Mouse (Mus musculus): ENCODE data around the gene E2f8. TPM values are rescaled to one million over a fixed set of nuclear protein-coding genes. Genes with fewer than 3 reads are reported as not detected.

Gene E2f8
- polyA plus RNA-seq, 1 experiment from 2014 or later, result 14.5 TPM

DNA sequence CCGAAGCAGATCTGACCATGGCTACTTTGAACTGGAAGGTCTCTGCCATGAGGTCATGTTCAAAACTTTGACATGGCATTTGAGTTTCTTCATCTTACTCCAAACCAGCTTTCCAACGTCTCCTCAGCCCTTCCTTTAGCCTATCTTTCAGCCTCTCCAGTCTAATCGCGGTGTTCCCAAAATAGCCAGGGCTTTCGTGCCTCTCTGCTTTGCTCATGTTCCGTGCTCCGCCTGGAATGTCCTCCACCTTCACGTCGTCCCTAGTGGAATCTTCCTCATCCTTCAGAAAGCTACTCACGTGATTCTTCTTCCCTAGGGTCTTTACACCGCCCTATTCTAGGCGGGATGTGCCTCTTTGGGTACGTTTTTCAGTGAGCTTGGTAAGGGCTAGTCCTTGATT, 27.9 kb downstream of the E2f8 start:
- no peaks in the 10 kb centered on the region for H3K27me3 ChIP-seq (ENCODE audit: control insufficient read depth, insufficient read depth, low read length)
- 85% methylated on average over 13 of the region's 13 CpGs for WGBS

DNA sequence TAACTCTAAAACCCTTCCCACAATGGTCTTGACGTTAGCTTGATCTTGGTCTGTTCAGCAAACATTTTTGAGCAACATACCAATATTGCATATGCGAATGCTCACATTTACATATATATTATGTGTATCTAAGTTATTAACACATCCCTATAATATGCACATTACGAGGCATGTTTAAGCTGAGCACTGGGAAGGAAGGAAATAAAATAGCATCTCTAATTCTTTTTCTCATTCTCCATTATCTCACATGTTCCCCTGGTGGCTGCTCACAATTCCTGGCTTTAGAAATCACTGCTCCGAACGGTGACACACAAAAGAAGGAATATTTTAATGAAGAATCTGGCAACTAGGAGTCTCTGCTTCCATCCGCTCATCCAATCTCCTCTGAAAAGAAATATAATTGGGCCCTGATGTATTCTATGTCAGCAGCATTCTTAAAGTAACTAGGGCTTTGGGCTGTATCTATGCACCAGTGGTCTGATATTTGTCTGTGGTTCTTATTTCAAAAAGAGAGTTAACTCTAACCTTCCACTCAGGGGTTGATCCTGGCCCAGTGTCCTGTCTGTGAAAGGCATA, 29.8 kb downstream of the E2f8 start:
- Histone ChIP-seq H3K4me1 (ENCODE audit: control insufficient read depth, insufficient read depth, low read length) (0 out of 2 replicates have a peak, but pooled peaks cover 2% of the 10 kb centered on the region), H3K4me3 (ENCODE audit: low read depth, low read length) (no peak overlapping the region), H3K27me3 (ENCODE audit: control insufficient read depth, insufficient read depth, low read length) (no peaks in the 10 kb centered on the region), H3K9ac (ENCODE audit: low read length) (no peak overlapping the region), H3K27ac (ENCODE audit: low read depth, low read length) (no peak overlapping the region), H3K9me3 (ENCODE audit: control insufficient read depth, low read length) (no peaks in the 10 kb centered on the region), H3K36me3 (ENCODE audit: control insufficient read depth, insufficient read depth, low read length) (no peaks in the 10 kb centered on the region), H3K4me2 (no peak overlapping the region)
- WGBS, result 61% methylated on average over 6 of the region's 6 CpGs
- no peak for DNase-seq (ENCODE audit: low spot score, missing footprints)
- no peak for ATAC-seq (ENCODE audit: low FRiP score)

More for the DNA sequence above, 27.9 kb downstream of the E2f8 start:
- Histone ChIP-seq H3K4me3 (ENCODE audit: low read depth, low read length) (no peak overlapping the region), H3K4me2 (no peak overlapping the region), H3K36me3 (ENCODE audit: control insufficient read depth, insufficient read depth, low read length) (no peaks in the 10 kb centered on the region), H3K27ac (ENCODE audit: low read depth, low read length) (no peak overlapping the region), H3K9ac (ENCODE audit: low read length) (no peak overlapping the region), H3K9me3 (ENCODE audit: control insufficient read depth, low read length) (no peaks in the 10 kb centered on the region), H3K4me1 (ENCODE audit: control insufficient read depth, insufficient read depth, low read length) (no peaks in the 10 kb centered on the region)
- ATAC-seq (ENCODE audit: low FRiP score) (no peak), DNase-seq (ENCODE audit: low spot score, missing footprints) (no peak)

DNA sequence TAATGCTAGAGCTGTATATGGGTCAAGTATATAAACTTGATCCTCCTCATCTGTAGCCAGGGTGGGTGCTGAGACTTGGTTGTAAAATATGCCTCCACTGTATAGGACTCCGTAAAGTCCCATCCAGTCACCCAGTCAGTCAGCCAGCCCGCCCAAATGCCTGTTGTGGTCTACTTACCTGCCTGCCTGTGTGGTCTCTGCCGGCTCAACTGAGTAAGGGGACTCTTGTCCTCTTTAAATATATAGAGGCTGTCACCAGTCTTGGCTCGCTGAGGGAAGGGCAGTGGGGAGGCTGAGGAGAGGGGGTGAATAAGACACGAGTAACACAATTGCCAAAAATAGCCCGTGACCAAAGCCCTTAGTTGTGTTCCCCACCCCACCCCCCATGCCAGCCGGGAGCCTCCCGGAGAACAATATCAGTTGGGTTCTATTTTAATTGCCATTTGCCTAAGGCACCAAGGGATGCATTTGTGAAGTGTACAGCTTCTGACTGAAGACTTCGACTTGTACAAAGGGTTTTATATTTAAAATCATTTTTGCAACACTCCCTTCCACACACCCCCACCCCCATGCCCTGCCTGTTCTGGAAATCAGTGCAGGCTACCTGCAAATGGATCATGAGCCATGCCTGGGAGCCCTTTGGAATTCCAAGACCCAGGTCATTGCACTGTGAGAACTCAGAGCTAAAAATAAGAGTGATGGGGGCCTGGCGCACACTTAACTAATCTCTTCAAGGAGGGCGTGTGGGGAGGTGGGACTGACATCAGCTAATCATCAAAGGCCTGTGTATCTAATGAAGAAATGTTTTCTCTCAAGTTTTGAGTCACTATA, 33.4 kb downstream of the E2f8 start, which contains the start of gene Csrp3:
Gene Csrp3, minus strand, starts transcription at position 214 of the 831 bp plus-strand sequence.
- no peak within 1 kb of the TSS for H3K9ac ChIP-seq (ENCODE audit: low read length)
- no peaks in the 10 kb centered on the region for H3K36me3 ChIP-seq (ENCODE audit: control insufficient read depth, insufficient read depth, low read length)
- DNase-seq (ENCODE audit: low spot score, missing footprints), result no peak
- no peak within 1 kb of the TSS for H3K4me2 ChIP-seq
- 59% methylated on average over 11 of the region's 11 CpGs for WGBS
- H3K27me3 ChIP-seq (ENCODE audit: control insufficient read depth, insufficient read depth, low read length), result no peaks in the 10 kb centered on the region; the same call in 1 of the 2 replicates
- H3K4me3 ChIP-seq (ENCODE audit: low read depth, low read length), result no peak within 1 kb of the TSS
- H3K9me3 ChIP-seq (ENCODE audit: control insufficient read depth, low read length), result no peaks in the 10 kb centered on the region
- no peak for ATAC-seq (ENCODE audit: low FRiP score)
- H3K27ac ChIP-seq (ENCODE audit: low read depth, low read length), result no peak within 1 kb of the TSS
- 0 out of 2 replicates have a peak, but pooled peaks cover 2% of the 10 kb centered on the region for H3K4me1 ChIP-seq (ENCODE audit: control insufficient read depth, insufficient read depth, low read length)

DNA sequence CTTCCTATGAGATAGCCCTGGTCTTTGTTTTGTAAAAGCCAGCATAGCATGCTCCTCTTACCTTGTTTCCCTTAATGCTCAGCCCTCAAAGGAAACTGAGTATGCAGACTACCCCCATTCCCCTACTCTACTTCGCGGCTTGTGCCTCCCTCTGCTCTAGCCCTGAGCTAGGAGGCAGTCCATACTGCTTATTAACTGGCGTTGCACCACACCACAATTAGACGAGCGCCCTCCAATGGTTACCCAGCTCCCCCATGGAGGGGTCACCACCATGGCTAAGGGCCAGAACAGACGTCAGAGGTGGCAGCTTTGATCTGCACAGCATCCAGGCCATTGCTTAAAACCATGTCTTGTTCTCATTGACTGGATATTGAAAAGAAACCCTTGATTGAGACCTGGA, 34.6 kb downstream of the E2f8 start:
- Histone ChIP-seq H3K9ac (ENCODE audit: low read length) (no peak overlapping the region), H3K27me3 (ENCODE audit: control insufficient read depth, insufficient read depth, low read length) (no peaks in the 10 kb centered on the region; the same call in 1 of the 2 replicates), H3K36me3 (ENCODE audit: control insufficient read depth, insufficient read depth, low read length) (no peaks in the 10 kb centered on the region), H3K4me2 (no peak overlapping the region), H3K27ac (ENCODE audit: low read depth, low read length) (no peak overlapping the region), H3K9me3 (ENCODE audit: control insufficient read depth, low read length) (no peaks in the 10 kb centered on the region), H3K4me1 (ENCODE audit: control insufficient read depth, insufficient read depth, low read length) (0 out of 2 replicates have a peak, but pooled peaks cover 2% of the 10 kb centered on the region), H3K4me3 (ENCODE audit: low read depth, low read length) (no peak overlapping the region)
- WGBS, result 61% methylated on average over 6 of the region's 6 CpGs
- ATAC-seq (ENCODE audit: low FRiP score) (no peak), DNase-seq (ENCODE audit: low spot score, missing footprints) (no peak)

DNA sequence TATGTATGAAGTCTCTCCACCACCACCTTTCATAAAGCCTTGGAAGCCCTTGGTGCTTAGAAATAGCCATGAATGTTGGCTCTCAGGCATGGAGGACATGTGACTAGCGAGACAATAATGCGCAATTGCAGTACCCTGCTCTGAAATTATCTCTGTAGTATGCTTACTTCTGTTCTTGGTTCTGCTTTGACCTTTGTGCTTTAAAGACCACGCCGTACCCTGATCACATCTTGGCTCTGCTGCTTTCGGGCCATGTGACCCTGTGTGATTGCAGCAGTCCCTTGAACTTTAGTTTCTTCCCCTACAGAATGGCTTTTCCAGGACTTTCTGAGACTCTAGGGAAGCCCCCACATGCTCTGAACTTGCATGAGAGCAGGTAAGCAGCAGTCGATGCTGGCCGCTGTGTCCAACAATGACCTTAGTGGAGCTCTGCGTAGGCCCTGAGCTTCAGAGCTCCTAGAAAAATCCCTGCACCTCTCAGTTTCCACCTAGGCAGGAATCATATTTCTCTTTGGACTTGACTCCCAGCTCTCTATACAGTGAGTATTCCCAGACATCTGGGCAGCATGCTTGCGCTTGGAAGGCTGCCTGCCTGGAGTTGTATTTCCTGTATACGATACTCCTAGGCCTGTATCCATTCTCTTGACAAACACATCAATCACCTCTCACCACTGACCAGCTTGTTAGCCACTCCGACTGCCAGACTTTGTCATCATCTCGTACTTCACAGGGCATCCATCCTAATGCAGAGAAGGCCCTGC, 36.0 kb downstream of the E2f8 start:
- Histone ChIP-seq H3K4me1 (ENCODE audit: control insufficient read depth, insufficient read depth, low read length) (0 out of 2 replicates have a peak, but pooled peaks cover 2% of the 10 kb centered on the region), H3K9ac (ENCODE audit: low read length) (no peak overlapping the region), H3K4me2 (no peak overlapping the region), H3K9me3 (ENCODE audit: control insufficient read depth, low read length) (no peaks in the 10 kb centered on the region), H3K36me3 (ENCODE audit: control insufficient read depth, insufficient read depth, low read length) (no peaks in the 10 kb centered on the region), H3K27me3 (ENCODE audit: control insufficient read depth, insufficient read depth, low read length) (peaks cover 1% of the 10 kb centered on the region; the same call in 1 of the 2 replicates), H3K4me3 (ENCODE audit: low read depth, low read length) (no peak overlapping the region), H3K27ac (ENCODE audit: low read depth, low read length) (no peak overlapping the region)
- no peak for DNase-seq (ENCODE audit: low spot score, missing footprints)
- 93% methylated on average over 12 of the region's 12 CpGs for WGBS
- no peak for ATAC-seq (ENCODE audit: low FRiP score)

DNA sequence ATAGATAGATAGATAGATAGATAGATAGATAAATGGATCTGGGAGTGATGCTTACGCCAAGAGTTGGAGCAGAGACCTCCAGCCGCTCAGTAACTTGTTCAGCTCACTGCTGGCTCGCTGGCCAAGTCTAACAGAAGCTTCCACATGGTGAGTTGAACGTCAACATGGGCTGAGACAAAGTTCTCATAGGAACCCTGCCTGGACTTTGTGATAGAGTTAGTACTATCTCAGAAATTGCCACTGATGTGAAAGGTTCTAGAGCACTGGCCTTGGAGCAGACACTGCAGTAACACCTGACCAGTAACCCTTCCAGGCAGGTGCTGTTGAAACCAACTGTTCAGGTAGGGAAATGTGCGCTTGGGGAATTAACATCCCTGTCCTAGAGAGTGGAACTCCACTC, 37.9 kb downstream of the E2f8 start:
- Histone ChIP-seq H3K4me3 (ENCODE audit: low read depth, low read length) (no peak overlapping the region), H3K27ac (ENCODE audit: low read depth, low read length) (no peak overlapping the region), H3K4me2 (no peak overlapping the region), H3K9ac (ENCODE audit: low read length) (no peak overlapping the region), H3K4me1 (ENCODE audit: control insufficient read depth, insufficient read depth, low read length) (0 out of 2 replicates have a peak, but pooled peaks cover 2% of the 10 kb centered on the region), H3K27me3 (ENCODE audit: control insufficient read depth, insufficient read depth, low read length) (peaks cover 17% of the 10 kb centered on the region), H3K9me3 (ENCODE audit: control insufficient read depth, low read length) (no peaks in the 10 kb centered on the region), H3K36me3 (ENCODE audit: control insufficient read depth, insufficient read depth, low read length) (no peaks in the 10 kb centered on the region)
- 87% methylated on average over 5 of the region's 5 CpGs for WGBS
- ATAC-seq (ENCODE audit: low FRiP score) (no peak), DNase-seq (ENCODE audit: low spot score, missing footprints) (no peak)

DNA sequence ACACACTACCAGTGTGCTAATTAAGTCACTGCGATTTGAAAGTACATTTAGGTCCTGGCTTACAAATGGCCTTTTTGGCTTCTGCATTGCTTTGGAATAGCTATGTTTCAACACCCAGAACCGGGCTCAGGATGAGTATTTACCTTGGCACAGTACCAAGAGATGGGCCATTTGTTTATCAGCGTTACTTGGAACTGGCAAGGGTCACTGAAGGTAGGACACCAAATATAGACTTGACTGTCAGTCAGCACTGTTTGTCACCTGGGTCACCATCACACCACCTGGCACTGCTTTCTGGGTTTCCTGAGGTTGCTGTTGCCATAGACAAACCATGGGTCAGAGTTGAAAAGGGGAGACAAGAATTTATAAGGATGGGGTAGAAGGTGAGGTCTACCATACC, 39.0 kb downstream of the E2f8 start:
- Histone ChIP-seq H3K9me3 (ENCODE audit: control insufficient read depth, low read length) (no peaks in the 10 kb centered on the region), H3K4me2 (no peak overlapping the region), H3K27me3 (ENCODE audit: control insufficient read depth, insufficient read depth, low read length) (peaks cover 25% of the 10 kb centered on the region), H3K4me1 (ENCODE audit: control insufficient read depth, insufficient read depth, low read length) (no peaks in the 10 kb centered on the region), H3K36me3 (ENCODE audit: control insufficient read depth, insufficient read depth, low read length) (no peaks in the 10 kb centered on the region), H3K9ac (ENCODE audit: low read length) (no peak overlapping the region), H3K4me3 (ENCODE audit: low read depth, low read length) (no peak overlapping the region), H3K27ac (ENCODE audit: low read depth, low read length) (no peak overlapping the region)
- WGBS, result 84% methylated on average over 3 of the region's 3 CpGs
- DNase-seq (ENCODE audit: low spot score, missing footprints) (no peak), ATAC-seq (ENCODE audit: low FRiP score) (no peak)

DNA sequence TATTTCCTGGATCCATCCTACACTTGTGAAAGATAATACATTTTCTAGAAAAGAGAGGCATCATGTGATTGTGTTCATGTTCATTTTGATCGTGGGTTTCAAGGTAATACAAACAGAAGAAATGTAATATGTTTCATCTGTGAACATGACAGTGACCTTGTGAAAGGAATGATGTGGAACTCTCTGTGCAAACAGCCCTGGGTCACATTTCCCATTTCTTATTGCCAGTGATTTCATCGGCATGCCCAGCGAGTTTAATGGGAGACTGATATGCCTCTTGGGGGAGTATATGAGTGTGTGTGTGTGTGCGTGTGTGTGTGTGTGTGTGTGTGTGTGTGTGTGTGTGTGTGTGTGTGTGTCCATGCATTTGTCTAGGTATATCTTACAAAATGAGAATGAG, 39.9 kb downstream of the E2f8 start:
- WGBS, result 90% methylated on average over 4 of the region's 4 CpGs

More for the DNA sequence above, 39.9 kb downstream of the E2f8 start:
- DNase-seq (ENCODE audit: low spot score, missing footprints) (no peak), ATAC-seq (ENCODE audit: low FRiP score) (no peak)
- Histone ChIP-seq H3K27me3 (ENCODE audit: control insufficient read depth, insufficient read depth, low read length) (peaks cover 29% of the 10 kb centered on the region), H3K4me1 (ENCODE audit: control insufficient read depth, insufficient read depth, low read length) (no peaks in the 10 kb centered on the region), H3K36me3 (ENCODE audit: control insufficient read depth, insufficient read depth, low read length) (no peaks in the 10 kb centered on the region), H3K9ac (ENCODE audit: low read length) (no peak overlapping the region), H3K4me2 (no peak overlapping the region), H3K9me3 (ENCODE audit: control insufficient read depth, low read length) (no peaks in the 10 kb centered on the region), H3K27ac (ENCODE audit: low read depth, low read length) (no peak overlapping the region), H3K4me3 (ENCODE audit: low read depth, low read length) (no peak overlapping the region)

All from midbrain, embryonic 11.5 days (tissue).